Mouse (Mus musculus) adrenal gland, postnatal 4 days (tissue): ENCODE data around the gene Pnrc1. TPM values are rescaled to one million over a fixed set of nuclear protein-coding genes. Genes with fewer than 3 reads are reported as not detected.

Experiments
- DNase-seq, 2 experiments: peaks; one replicate each; pipeline ENCODE4 v3.0.0; 2021 to 2022; ENCODE audit warnings: low spot score in 2 of 2, mixed read lengths in 2 of 2
- total RNA-seq, 2 experiments: library from RNA; stranded (reverse); gene quantifications; 2 replicates each; pipeline ENCODE4 v1.2.3; 2021

The Pnrc1 gene
- total RNA-seq, 2 experiments from 2014 or later, result 190 to 204 TPM

DNA sequence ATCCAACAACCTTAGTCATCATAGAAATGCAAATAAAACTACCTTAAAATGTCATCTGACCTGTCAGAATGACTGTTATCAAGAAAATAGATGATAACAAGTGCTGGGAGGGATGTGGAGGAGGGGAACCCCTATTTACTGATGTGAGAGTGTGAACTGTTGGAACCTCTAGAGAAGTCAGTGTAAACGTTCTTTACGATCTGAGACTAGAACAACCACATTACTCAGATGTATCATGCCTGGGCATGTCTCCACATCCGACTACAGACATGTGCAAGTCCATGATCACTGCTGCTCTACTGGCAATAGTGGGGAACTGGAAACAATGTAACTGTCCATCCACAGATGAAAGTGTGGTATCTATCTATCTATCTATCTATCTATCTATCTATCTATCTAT, 16.5 kb downstream of the Pnrc1 start:
- DNase-seq, result no peak

DNA sequence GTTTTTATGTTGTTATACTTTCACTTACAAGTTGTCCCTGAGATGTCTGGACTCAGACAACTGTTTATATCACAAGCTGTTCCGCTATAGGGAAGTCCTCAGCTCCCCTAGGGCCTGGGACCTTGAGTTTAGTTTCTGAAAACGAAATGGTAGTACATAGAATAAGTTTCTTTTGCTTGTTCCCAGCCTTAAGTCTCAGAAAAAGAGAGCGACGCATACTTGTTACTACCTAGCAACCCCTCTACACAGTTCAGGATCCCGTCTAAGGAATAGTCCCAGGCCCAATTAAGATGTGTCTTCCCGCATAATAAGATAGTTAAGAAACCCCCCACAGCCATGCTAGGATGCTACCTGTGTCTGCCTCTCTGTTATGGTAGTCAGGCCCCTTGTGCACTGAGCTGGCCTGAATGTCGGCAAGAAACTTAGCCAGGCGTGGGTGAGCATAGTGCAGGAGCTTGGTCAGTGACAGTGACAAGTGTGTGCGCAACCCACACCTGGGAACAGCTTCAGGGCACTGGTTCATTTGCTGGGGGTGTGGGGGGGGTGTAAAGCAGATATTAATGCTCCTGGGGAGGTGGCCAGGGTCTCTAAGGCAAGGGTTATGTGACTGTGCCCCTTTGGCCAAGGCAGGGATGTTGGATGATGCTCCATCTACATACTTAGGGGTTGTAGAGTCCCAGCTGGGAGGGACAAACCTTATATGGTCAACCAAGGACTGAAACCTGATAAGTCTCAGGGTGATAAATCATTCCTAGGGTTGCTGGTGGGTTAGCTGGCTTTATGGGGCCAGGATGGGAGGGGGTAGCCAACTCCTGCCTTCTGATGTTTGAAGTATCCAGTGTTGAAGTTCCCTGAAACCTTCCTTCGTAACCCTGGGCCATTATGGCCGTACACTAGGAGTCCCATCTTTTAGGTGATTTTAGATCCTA, 19.3 kb downstream of the Pnrc1 start:
- no peak for DNase-seq

DNA sequence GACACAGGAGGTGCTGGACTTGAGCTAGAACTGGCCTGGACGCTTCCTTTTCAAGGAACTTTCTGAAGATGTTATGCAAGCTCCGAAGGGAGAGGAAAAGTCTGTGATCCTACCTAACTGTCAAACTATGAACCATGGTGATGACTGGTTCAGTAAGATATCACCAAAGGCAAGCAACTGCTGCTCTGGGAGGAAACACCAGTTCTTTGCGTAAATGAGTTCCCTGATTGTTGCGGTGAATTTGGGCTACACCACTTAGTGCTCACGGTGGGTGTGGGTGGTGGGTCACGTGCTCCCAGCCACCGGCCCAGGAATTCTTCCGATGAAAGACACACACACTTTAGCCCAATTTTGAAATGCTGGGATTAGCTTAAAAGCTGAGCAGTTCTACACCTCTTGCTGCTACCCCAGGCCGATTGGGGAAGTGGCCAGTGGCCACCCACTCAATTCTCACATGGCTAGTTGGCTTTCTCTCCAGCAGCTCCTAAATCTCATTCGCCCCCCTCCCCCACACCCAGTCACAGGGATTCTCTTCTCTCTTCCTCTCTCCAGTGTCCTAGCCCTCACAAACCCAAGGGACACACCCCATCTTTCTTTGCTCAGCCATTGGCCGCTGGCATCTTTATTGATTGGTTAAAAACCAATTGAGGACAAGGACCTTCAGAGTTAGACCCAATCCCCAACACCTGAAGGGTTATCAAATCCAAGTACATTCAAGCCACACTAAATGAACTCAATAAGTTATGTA, 24.8 kb downstream of the Pnrc1 start:
- no peak for DNase-seq

DNA sequence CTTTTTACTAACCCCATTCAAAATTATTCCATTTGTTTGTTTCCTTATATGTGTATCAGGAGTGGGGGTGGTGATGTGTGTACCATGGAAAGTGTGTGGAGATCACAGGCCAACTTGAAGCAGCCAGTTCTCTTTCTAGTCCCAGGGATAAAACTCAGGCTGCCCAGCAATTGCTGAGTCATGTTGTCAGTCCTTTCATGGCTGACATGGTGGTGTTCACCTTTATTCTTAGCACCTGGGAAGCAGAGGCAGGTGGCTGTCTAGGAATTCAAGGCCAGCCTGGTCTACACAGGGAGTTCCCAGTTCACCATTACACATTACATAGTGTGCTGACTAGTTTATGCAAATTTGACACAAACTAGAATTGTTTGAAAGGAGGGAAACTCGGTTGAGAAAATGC, 27.1 kb downstream of the Pnrc1 start:
- DNase-seq, result no peak

DNA sequence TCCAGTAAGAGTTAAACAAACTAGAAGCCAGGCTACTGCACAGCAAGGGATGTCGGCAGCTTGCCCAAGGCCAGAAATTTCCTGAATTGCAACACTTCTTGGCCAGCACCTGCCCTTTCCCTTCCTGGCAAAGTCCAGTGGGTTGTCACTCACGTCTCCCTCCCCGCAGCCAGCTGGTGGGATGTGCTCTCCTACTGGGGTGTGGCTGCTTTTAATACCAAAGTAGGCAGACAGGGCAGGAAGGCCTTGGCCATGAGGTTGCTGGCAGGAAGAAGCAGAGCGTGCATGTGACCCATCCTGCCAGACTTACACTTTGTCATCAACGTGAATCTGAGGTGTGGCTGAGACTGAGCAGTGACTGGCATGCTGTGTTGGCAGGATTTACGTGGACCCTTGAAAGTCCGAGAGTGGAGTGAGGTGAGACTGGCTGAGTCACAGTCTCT, 28.6 kb downstream of the Pnrc1 start:
- peak; percentile 57 to 85 for DNase-seq

DNA sequence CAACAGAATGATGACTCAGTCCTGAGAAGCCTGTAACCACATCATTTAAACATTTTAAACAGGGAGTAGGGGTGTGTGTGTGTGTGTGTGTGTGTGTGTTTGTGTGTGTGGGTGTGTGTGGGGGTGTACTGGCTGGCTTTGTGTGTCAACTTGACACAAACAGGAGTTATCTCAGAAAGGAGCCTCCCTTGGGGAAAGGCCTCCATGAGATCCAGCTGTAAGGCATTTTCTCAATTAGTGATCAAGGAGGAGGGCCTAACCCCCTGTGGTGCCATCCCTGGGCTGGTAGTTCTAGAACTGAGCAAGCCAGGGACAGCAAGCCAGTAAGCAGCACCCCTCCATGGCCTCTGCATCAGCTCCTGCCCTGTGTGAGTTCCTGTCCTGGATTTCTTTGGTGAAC, 29.7 kb downstream of the Pnrc1 start:
- no peak for DNase-seq

DNA sequence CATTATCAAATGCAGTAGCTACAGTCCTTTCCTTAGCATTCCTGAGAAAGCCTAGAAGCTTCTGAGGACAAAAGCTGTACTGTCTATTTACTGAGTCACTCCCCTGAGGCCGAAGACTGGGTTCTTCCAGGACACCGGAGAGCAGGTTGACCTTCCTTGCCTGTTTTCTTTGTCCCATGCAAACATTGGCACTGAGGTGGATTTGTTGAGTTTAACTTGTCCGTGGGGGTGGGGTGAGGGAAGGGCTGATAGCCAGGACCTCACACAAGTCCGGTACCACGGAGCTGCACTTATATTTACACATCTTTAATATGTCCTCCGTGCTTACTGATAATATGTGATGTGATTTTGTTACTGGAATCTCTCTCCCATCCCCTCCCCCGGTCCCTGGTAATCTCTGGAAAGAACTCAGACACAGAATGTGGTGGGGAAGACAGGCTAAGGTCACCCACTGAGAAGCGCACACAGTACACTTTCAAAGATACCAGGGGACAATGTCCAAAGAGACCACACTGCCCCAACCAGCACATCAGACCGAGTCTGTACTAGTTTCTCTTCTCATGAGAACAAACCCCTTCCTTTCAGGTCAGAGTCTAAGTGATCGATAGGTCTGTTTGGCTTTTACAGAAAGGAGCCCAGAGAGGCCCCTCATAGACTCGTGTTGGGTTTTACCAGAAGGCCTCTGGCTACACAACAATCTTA, 32.5 kb downstream of the Pnrc1 start:
- no peak for DNase-seq

DNA sequence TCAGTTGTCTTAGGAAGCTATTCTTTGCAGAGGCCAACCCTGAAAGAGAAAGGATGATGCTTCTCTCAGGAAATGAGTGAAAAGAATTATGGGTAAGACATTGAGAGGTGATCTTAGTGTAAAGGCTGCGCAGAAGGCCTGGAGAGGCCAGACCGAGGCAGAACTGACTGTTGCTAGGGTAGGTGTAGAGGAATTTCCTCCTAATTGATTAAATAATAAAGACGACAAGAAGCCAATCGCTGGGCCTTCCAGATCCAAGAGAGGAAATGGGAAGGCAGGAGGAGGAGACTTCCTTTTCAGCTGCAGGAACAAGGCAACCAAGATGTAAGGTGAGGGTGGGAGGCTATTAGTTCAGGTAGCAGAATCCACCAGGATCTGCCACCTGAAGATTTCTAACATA, 35.3 kb downstream of the Pnrc1 start:
- no peak for DNase-seq

DNA sequence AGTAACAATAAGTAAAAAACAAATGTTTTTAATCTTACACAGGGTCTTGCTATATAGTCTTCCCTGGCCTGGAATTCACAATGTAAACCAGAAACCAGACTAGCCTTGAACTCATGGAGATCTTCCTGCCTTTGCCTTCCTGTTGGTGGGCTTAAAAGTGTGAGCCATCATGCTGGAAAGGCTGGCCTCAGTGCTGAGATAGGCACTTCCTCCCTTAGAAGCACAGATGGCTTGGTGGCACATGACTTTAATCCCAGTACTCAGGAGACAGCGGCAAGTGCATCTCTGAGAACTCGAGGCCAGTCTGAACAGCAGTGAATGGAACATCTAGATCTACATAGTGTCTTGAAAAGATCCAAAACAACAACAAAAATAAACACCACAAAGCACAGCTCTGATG, 39.1 kb downstream of the Pnrc1 start:
- DNase-seq, result no peak

DNA sequence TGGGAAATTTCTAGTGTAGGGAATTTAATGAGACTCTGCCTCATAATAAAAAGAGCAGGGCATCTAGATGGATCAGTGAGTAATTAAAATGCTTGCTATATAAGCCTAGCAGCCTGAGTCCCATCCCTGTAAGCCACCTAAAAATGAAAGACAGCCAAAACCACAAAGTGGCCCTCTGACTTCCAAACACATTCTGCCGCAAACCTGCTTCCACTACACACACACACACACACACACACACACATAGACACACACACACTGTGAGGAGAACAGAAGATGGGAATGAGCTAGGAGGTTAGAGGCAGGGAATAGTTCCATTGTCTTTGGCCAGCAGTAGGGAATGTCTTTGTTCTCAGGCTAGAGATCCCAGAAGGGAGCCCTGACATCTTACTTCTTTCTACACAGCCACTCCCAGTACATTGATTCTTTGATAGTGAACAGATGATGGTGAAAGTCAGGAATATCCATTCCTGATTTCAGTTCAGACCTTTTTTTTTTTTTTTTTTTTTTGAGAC, 40.2 kb downstream of the Pnrc1 start:
- no peak for DNase-seq

DNA sequence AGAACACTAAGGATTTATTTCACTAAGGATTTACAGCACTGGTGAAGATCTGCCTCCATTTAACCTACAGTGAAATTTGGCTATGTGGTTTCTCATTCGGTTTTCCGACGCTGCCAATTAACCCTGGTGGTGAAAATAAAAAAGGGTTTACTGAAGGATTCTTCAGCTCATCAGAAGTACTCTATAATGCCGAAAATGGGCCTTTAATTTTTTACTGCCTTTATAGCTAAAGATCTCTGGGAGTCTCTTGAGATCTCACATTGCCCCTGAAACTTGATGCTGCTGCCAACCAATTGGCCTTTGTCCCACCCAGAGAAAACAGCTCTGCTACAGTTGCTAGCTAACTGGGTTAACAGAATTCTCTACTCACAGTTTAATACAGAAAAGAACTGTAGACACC, 41.0 kb downstream of the Pnrc1 start:
- no peak for DNase-seq

DNA sequence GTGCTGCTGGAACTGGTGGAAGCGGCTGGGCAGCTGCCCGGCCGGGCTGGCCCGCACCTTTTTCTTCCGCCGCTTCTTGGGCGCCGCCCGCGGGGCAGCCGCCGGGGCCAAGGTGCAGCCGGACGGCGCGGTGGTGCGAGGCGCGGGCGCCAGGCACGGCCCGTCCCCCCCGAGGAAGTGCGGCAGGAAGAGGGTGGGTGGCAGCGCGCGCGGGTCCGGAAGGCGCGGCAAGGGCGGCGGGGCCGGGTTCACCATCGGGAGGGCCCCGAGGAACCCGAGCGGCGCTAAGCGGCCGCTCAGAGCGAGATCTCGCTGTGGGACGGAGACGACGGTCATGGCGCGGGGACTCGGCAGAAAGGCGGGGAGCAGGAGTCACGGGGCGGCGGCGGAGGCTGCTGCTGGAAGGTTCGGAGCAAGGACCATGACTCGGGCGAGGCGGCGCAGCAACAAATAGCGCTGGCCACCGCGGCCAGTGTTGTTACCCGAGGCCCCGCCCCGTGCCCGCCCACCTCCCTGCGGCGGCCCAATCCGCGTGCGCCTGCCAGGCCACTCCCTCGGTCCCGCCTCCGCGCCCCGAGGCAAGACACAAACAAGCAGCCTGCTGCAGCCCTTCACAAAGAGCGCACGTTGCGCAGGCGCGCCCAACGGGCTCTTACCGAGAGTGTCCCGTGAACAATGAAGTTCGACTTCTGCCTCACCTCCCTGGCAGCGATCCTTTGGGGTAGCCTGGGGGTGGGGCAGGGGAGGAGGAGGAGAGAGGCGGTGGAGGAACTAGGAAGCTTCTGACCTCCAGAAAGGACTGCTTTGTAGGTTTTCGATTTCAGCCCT, 41.7 kb downstream of the Pnrc1 start:
- peak; percentile 97 to 98 for DNase-seq

DNA sequence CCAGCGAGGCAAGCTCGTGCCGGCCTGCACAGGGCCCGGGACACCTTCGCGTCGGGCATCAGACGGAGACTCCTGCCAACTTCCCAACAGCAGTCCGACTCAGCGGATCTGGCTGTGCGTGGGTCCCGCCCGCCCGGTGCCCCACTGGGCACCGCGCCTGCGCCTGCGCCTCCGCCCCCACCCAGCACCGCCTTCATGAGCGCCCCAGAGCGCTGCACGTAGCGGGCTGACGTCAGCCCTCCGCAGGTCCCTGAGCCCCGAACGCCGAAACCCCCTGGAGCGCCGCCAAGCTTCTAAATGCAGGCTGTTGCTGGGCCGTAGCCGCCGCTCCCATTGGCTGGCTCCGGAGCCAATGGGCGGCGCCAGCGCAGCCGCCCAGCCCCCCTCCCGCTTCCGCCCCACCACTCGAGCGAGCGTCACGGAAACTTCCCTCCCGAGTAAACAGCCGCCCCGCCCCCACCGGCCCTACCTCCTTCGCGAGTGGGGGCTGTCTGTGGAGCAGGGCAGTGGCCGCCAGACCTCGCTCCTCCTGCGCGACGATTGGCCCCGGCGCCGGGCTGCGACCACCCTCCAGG, 42.4 kb downstream of the Pnrc1 start:
- peak; percentile 99 for DNase-seq

DNA sequence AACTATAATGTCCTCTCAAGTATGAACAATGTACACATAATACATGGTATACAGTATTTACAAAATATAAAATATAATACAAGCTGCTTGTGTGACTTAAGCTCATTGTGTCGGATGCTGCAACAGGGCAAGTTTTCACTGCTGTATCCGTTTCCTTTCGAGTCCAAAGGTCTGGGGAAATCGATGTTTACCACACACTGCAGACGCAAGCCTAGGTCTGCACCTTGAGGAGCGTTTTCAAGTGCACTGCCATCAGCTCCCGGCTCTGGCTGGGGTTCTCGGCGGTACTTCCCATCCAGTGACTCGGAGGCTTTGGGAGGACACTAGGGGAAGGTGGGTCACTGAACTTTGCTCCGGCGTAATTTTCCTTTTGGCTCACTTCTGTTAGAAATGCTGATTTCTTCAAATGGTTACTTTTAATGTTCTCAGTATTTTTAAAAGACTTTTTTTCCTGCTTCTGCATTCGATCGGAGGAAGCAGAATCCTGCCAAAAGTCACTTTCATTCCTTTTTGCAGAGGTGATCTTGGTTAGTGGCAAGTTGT, 44.0 kb downstream of the Pnrc1 start:
- DNase-seq, result no peak

DNA sequence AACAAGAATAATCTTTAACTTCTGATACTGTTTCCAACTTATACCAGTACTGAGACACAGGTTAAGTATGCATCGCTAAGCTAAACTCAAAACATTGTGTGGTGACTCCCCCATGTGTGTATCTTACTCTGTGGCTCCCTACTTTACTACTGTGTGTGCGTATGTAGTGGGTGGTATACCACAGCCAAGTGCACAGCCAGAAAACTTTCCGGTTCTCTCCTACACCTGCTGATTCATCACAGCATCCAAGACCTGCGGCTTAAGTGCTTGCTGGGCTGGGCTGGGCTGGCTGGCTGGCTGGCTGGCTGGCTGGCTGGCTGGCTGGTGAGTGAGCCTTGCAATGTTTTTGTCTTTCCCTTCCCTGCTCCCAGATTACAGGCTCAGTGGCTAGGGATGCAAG, 46.0 kb downstream of the Pnrc1 start:
- DNase-seq, result no peak

DNA sequence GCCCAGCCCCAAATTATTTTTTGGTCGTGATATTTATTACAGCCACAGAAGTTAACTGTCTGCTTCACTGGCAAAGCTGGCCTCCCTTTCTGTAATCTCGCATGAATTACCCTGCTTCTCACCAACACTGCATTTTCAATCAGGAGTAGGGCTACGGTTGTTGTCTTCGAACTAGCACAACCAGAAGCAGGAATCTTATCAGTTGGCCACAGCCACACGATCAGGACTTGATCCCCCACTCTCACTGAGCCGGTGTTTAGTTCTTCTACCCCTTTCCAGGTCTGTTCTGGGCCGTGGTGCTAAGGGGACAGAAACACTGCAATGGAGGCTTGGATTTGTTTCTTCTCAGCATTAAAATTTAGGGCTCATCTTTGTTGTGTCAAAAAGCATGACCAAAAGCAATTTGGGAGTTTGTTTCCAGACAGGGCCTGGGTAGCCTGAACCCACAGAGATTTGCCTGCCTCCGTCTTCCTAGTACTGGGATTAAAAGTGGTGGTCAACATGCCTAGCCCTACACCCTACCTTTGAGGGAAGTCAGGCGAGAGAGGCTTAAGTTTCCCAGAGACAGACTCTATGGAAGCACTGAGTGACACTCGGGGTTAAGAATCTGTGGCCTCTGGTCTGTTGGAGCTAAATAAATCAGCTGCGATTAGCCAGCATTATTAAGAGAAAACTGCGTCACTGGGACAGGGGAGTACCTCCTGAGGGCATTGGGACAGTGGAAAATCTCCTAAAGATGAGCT, 46.8 kb downstream of the Pnrc1 start:
- no peak for DNase-seq

DNA sequence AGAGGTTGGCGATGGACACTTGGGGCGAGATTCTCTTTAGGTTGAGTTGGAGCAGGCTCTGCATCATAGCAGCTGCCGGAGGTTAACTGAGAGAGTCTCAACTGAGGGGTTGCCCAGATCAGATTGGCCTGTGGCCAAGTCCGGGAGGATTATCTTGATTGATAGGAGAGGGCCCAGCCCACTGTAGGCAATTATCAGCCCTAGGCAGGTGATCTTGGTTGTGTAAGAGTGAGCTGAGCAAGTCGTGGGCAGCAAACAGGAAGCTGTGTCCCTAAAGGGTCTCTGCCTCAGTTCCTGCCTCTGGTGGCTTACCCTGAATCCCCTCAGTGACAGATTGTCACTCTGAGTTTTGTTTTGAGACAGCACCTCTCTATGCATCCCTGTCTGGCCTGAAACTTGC, 47.4 kb downstream of the Pnrc1 start:
- no peak for DNase-seq

DNA sequence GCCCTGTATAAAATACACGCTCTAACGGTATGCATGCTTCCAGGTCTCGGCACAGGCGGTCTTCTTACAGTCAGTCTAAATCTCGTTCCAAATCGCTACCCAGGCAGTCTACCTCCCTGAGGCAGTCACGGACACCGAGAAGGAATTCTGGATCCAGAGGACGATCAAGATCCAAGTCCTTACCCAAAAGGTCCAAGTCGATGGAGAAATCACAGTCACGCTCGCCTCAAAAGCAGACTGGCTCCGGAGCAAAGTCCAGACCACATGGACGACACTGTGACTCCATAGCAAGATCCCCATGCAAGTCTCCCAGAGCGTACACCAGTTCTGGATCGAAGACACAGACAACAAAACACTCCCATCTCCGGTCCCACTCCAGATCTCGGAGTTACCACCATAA, 59.1 kb downstream of the Pnrc1 start:
- no peak for DNase-seq

DNA sequence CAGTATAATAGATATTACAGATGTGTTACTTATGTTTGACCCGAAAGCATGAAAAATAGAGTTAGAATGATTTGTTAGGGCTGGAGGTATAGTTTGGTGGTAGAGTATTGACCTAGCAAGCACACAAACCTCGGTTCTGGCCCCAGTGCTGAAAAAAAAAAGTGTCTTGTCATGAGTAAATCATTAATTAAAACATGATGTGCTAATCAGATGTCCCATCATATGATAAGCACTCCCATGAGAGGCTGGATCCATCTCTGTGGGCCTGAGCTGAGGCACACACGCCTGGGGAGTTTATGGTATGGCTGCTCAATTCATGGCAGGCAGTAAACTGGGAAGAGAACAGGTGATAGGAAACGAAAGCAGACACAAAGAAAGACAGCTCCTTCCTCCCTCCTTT, 60.3 kb downstream of the Pnrc1 start:
- no peak for DNase-seq
